Mouse (Mus musculus) limb, embryonic 12.5 days (tissue): ENCODE data around the gene Scp2d1. TPM values are rescaled to one million over a fixed set of nuclear protein-coding genes. Genes with fewer than 3 reads are reported as not detected.
"Not testable (repeated sequence)": the region's sequence is repeated elsewhere in the genome, so short reads cannot be mapped to it uniquely, and the experiment has no call there.

Experiments
- ATAC-seq: fragments of 200-750 bp; cut with Nextera tagmentation; 2 replicates; pipeline ENCODE4 v1.8.0; 2017; ENCODE audit warnings: low read depth, moderate TSS enrichment; ENCODE audit not compliant: insufficient number of reproducible peaks, insufficient read depth, low FRiP score, low TSS enrichment
- H3K27ac ChIP-seq: fragments of 300-500 bp; sonication (generic); 2 replicates; pipeline ENCODE4 v1.5.1; 2016; ENCODE audit warnings: mild to moderate bottlenecking, moderate library complexity
- H3K27me3 ChIP-seq: fragments of 300-500 bp; sonication (generic); 2 replicates; pipeline ENCODE4 v1.6.1; 2016; ENCODE audit warnings: mild to moderate bottlenecking, moderate library complexity
- H3K36me3 ChIP-seq: fragments of 300-500 bp; sonication (generic); 2 replicates; pipeline ENCODE4 v1.6.1; 2016; ENCODE audit warnings: mild to moderate bottlenecking, moderate library complexity
- H3K4me1 ChIP-seq: fragments of 300-500 bp; sonication (generic); replicated peaks from 2 replicates; pipeline ENCODE4 v1.6.1; 2016
- H3K4me2 ChIP-seq: fragments of 300-500 bp; sonication (generic); 2 replicates; pipeline ENCODE4 v1.6.1; 2016; ENCODE audit warnings: mild to moderate bottlenecking, moderate library complexity
- H3K4me3 ChIP-seq: fragments of 300-500 bp; sonication (generic); replicated peaks from 2 replicates; pipeline ENCODE4 v1.5.1; 2016; ENCODE audit warnings: mild to moderate bottlenecking
- H3K9ac ChIP-seq: fragments of 300-500 bp; sonication (generic); replicated peaks from 2 replicates; pipeline ENCODE4 v1.6.1; 2016; ENCODE audit warnings: mild to moderate bottlenecking, moderate library complexity
- H3K9me3 ChIP-seq: fragments of 300-500 bp; sonication (generic); 2 replicates; pipeline ENCODE4 v1.6.1; 2016; ENCODE audit warnings: mild to moderate bottlenecking, moderate library complexity
- WGBS: fragments of 180-500 bp; shearing (Covaris S2); methylation state at CpG from one replicate; pipeline ENCODE4 v1.1.7; 2016; 5-methylcytosine and 5-hydroxymethylcytosine counted together
- polyA plus RNA-seq: library from polyadenylated mRNA; unstranded; fragments of >200 nt; fragmentation: Nextera tagmentation; extraction: Ambion mirVana; gene quantifications from 2 replicates; pipeline ENCODE4 v1.2.1, GENCODE M21; 2016

Scp2d1 gene
- not detected in 2 replicates for polyA plus RNA-seq

- not testable (repeated sequence) for H3K27ac ChIP-seq, ATAC-seq, H3K9me3 ChIP-seq, H3K4me2 ChIP-seq, H3K27me3 ChIP-seq, H3K4me1 ChIP-seq, H3K9ac ChIP-seq, H3K4me3 ChIP-seq, H3K36me3 ChIP-seq
- WGBS: 88% methylated on average over 6 of the region's 6 CpGs
Observed at GRCm38 (mm10) chr2:144823356-144823755, at the start of gene Scp2d1. Scp2d1 (plus strand) TSS chr2:144823656.

- H3K4me3 ChIP-seq: no peak overlapping the region
- H3K27me3 ChIP-seq: no peaks in the 10 kb centered on the region
- no peak for ATAC-seq
- H3K4me2 ChIP-seq: no peak overlapping the region
- no peak overlapping the region for H3K27ac ChIP-seq
- no peaks in the 10 kb centered on the region for H3K4me1 ChIP-seq
- WGBS: 82% methylated on average over 8 of the region's 8 CpGs
- H3K9ac ChIP-seq: no peak overlapping the region
- H3K36me3 ChIP-seq: no peaks in the 10 kb centered on the region
- H3K9me3 ChIP-seq: no peaks in the 10 kb centered on the region
Observed at GRCm38 (mm10) chr2:144774636-144775160, 48.8 kb upstream of the Scp2d1 start.

GRCm38 (mm10) chr2:144775626-144776025 lies 47.8 kb upstream of the Scp2d1 start:
- Histone ChIP-seq H3K27me3 (no peaks in the 10 kb centered on the region), H3K4me2 (no peak overlapping the region), H3K4me3 (no peak overlapping the region), H3K36me3 (no peaks in the 10 kb centered on the region), H3K27ac (no peak overlapping the region), H3K9me3 (no peaks in the 10 kb centered on the region), H3K4me1 (no peaks in the 10 kb centered on the region), H3K9ac (no peak overlapping the region)
- ATAC-seq: no peak
- 87% methylated on average over 4 of the region's 4 CpGs for WGBS

GRCm38 (mm10) chr2:144779263-144779662 lies 44.2 kb upstream of the Scp2d1 start:
- H3K36me3 ChIP-seq: no peaks in the 10 kb centered on the region
- H3K27me3 ChIP-seq: no peaks in the 10 kb centered on the region
- no peak overlapping the region for H3K4me3 ChIP-seq
- 88% methylated on average over 7 of the region's 7 CpGs for WGBS
- no peak for ATAC-seq
- H3K9me3 ChIP-seq: no peaks in the 10 kb centered on the region
- H3K9ac ChIP-seq: no peak overlapping the region
- no peaks in the 10 kb centered on the region for H3K4me1 ChIP-seq
- H3K27ac ChIP-seq: no peak overlapping the region
- H3K4me2 ChIP-seq: no peak overlapping the region

- Histone ChIP-seq H3K27me3 (no peaks in the 10 kb centered on the region), H3K4me1 (no peaks in the 10 kb centered on the region), H3K9ac (no peak overlapping the region), H3K27ac (no peak overlapping the region), H3K9me3 (no peaks in the 10 kb centered on the region), H3K4me3 (no peak overlapping the region), H3K4me2 (no peak overlapping the region), H3K36me3 (no peaks in the 10 kb centered on the region)
- ATAC-seq: no peak
- 53% methylated on average over 5 of the region's 5 CpGs for WGBS
Observed at GRCm38 (mm10) chr2:144780731-144781130, 42.7 kb upstream of the Scp2d1 start.

- H3K9me3 ChIP-seq: no peaks in the 10 kb centered on the region
- no peak for ATAC-seq
- H3K4me3 ChIP-seq: no peak overlapping the region
- H3K4me1 ChIP-seq: no peaks in the 10 kb centered on the region
- WGBS: 63% methylated on average over 3 of the region's 3 CpGs
- no peak overlapping the region for H3K9ac ChIP-seq
- no peak overlapping the region for H3K4me2 ChIP-seq
- no peaks in the 10 kb centered on the region for H3K36me3 ChIP-seq
- no peak overlapping the region for H3K27ac ChIP-seq
- H3K27me3 ChIP-seq: no peaks in the 10 kb centered on the region
Observed at GRCm38 (mm10) chr2:144781871-144782270, 41.6 kb upstream of the Scp2d1 start.

- Histone ChIP-seq H3K4me2 (no peak overlapping the region), H3K36me3 (no peaks in the 10 kb centered on the region), H3K9ac (no peak overlapping the region), H3K4me1 (no peaks in the 10 kb centered on the region), H3K4me3 (no peak overlapping the region), H3K27me3 (no peaks in the 10 kb centered on the region), H3K27ac (no peak overlapping the region), H3K9me3 (no peaks in the 10 kb centered on the region)
- ATAC-seq: no peak
- 65% methylated on average over 4 of the region's 4 CpGs for WGBS
Observed at GRCm38 (mm10) chr2:144782481-144782880, 41.0 kb upstream of the Scp2d1 start.

GRCm38 (mm10) chr2:144783190-144783589 lies 40.3 kb upstream of the Scp2d1 start:
- no peaks in the 10 kb centered on the region for H3K9me3 ChIP-seq
- no peak overlapping the region for H3K9ac ChIP-seq
- no peaks in the 10 kb centered on the region for H3K36me3 ChIP-seq
- no peak overlapping the region for H3K27ac ChIP-seq
- ATAC-seq: no peak
- 91% methylated on average over 1 of the region's 1 CpGs for WGBS
- H3K4me1 ChIP-seq: no peaks in the 10 kb centered on the region
- H3K27me3 ChIP-seq: no peaks in the 10 kb centered on the region
- no peak overlapping the region for H3K4me3 ChIP-seq
- H3K4me2 ChIP-seq: no peak overlapping the region

- H3K4me3 ChIP-seq: no peak overlapping the region
- ATAC-seq: no peak
- no peaks in the 10 kb centered on the region for H3K9me3 ChIP-seq
- H3K36me3 ChIP-seq: no peaks in the 10 kb centered on the region
- no peaks in the 10 kb centered on the region for H3K4me1 ChIP-seq
- no peak overlapping the region for H3K27ac ChIP-seq
- H3K27me3 ChIP-seq: no peaks in the 10 kb centered on the region
- H3K9ac ChIP-seq: no peak overlapping the region
- H3K4me2 ChIP-seq: no peak overlapping the region
- 93% methylated on average over 6 of the region's 6 CpGs for WGBS
Observed at GRCm38 (mm10) chr2:144783831-144784230, 39.6 kb upstream of the Scp2d1 start.

GRCm38 (mm10) chr2:144791671-144792294 lies 31.7 kb upstream of the Scp2d1 start:
- 53% methylated on average over 14 of the region's 14 CpGs for WGBS
- Histone ChIP-seq H3K9ac (no peak overlapping the region), H3K4me2 (no peak overlapping the region), H3K9me3 (0 out of 2 replicates have a peak, but pooled peaks cover 5% of the 10 kb centered on the region), H3K27me3 (no peaks in the 10 kb centered on the region), H3K36me3 (no peaks in the 10 kb centered on the region), H3K27ac (no peak overlapping the region), H3K4me3 (no peak overlapping the region), H3K4me1 (0 out of 2 replicates have a peak, but pooled peaks cover 3% of the 10 kb centered on the region)
- ATAC-seq: no peak

GRCm38 (mm10) chr2:144797515-144797914 lies 25.9 kb upstream of the Scp2d1 start:
- no peaks in the 10 kb centered on the region for H3K36me3 ChIP-seq
- H3K27me3 ChIP-seq: no peaks in the 10 kb centered on the region
- ATAC-seq: no peak
- WGBS: 79% methylated on average over 8 of the region's 8 CpGs
- H3K27ac ChIP-seq: no peak overlapping the region
- 0 out of 2 replicates have a peak, but pooled peaks cover under 1% of the 10 kb centered on the region for H3K4me1 ChIP-seq
- no peaks in the 10 kb centered on the region for H3K9me3 ChIP-seq
- H3K9ac ChIP-seq: no peak overlapping the region
- H3K4me3 ChIP-seq: no peak overlapping the region
- H3K4me2 ChIP-seq: no peak overlapping the region
